29 mouse cellular contexts compared by ENCODE assay signal in genomic region chr10:86783561-86783960, GRCm38 (mm10). TPM values are rescaled to one million over a fixed set of nuclear protein-coding genes. Genes with fewer than 3 reads are reported as not detected.
A peak's percentile ranks its signal among the peaks of the same experiment; 100 is the strongest.
DNase-seq lines count a peak whose midpoint lies in the region; ATAC-seq and TF ChIP-seq lines count a peak whose summit lies in the region.
"Had no signal": no experiment of that assay in that cellular context is flagged by ENCODE, and none has a peak within 500 bp of the region (broad histone marks: within the 10 kb centered on the region; RNA-seq: fewer than 3 reads in every experiment).

No protein-coding gene starts in this region.

- H3K4me3 ChIP-seq in liver, postnatal 0 days (ENCODE audit: low read depth, low read length): no peak overlapping the region
- no peak overlapping the region for H3K4me3 ChIP-seq in myocyte
- H3K4me3 ChIP-seq: embryonic facial prominence, embryonic 12.5 days; embryonic facial prominence, embryonic 15.5 days; hindbrain, embryonic 10.5 days; hindbrain, embryonic 13.5 days had no signal

- WGBS in liver, postnatal 0 days (ENCODE audit: insufficient replicate concordance): 58% methylated on average over 5 of the region's 5 CpGs

- intact Hi-C loops in heart, postnatal 25 days (cut with DNase I): loop anchor here (5.0 kb wide), 2 partner anchors 34 to 1601 kb away; no protein-coding TSS in a partner anchor

- no peaks in the 10 kb centered on the region for H3K27me3 ChIP-seq in liver, postnatal 0 days (ENCODE audit: insufficient read depth, low read length)
- no peaks in the 10 kb centered on the region for H3K27me3 ChIP-seq in myocyte (ENCODE audit: control insufficient read depth, insufficient read depth, insufficient read length)
- H3K27me3 ChIP-seq: embryonic facial prominence, embryonic 15.5 days had no signal

- peaks cover 93% of the 10 kb centered on the region for H3K79me2 ChIP-seq in myocyte (ENCODE audit: control insufficient read depth, insufficient read depth)

- H3K4me2 ChIP-seq in liver, postnatal 0 days (ENCODE audit: low read depth, low read length): peak overlapping the region; percentile 4; the same call in 1 of the 2 replicates
- peak overlapping the region; percentile 21 for H3K4me2 ChIP-seq in myocyte (ENCODE audit: low read depth)
- H3K4me2 ChIP-seq: embryonic facial prominence, embryonic 12.5 days; embryonic facial prominence, embryonic 15.5 days; heart, embryonic 11.5 days; hindbrain, embryonic 13.5 days had no signal

- no peak overlapping the region for H3K9ac ChIP-seq in liver, postnatal 0 days (replicated peaks)
- H3K9ac ChIP-seq: embryonic facial prominence, embryonic 12.5 days; embryonic facial prominence, embryonic 15.5 days; forebrain, postnatal 0 days; hindbrain, embryonic 13.5 days had no signal

- H3K36me3 ChIP-seq in liver, postnatal 0 days (replicated peaks; ENCODE audit: insufficient read depth, low read length): no peaks in the 10 kb centered on the region
- no peaks in the 10 kb centered on the region for H3K36me3 ChIP-seq in myocyte (ENCODE audit: control insufficient read depth, insufficient read depth)
- H3K36me3 ChIP-seq: embryonic facial prominence, embryonic 12.5 days; embryonic facial prominence, embryonic 15.5 days; hindbrain, embryonic 10.5 days; hindbrain, embryonic 13.5 days had no signal

- TF ChIP-seq CTCF in liver, postnatal 0 days (IDR thresholded peaks at IDR 0.05; ENCODE audit: low read depth): no peak

- peak overlapping the region; percentile 63; the same call in 1 of the 2 replicates for H3K27ac ChIP-seq in liver, postnatal 0 days (ENCODE audit: low read depth)
- H3K27ac ChIP-seq: embryonic facial prominence, embryonic 12.5 days; embryonic facial prominence, embryonic 15.5 days; hindbrain, embryonic 10.5 days; hindbrain, embryonic 13.5 days had no signal

- H3K4me1 ChIP-seq in liver, postnatal 0 days (ENCODE audit: insufficient read depth): peaks cover 31% of the 10 kb centered on the region

- no peak overlapping the region for H3ac ChIP-seq in myocyte (ENCODE audit: control insufficient read depth, insufficient read length)

- DNase-seq in heart, adult 11 months: peak; percentile 31
- DNase-seq in heart, postnatal 25 days (ENCODE audit: low spot score): no peak
- DNase-seq in liver, postnatal 0 days: no peak
- DNase-seq in liver (no peak), 3T3-L1 (ENCODE audit: low read depth, low spot score) (peak; percentile 23)
- no peak for DNase-seq in neural tube, embryonic 10.5 days (ENCODE audit: extremely low spot score, low spot score)
- DNase-seq: adrenal gland, postnatal 10 days; cerebellum, adult 11 months; cerebellum, adult 2 months; cerebellum, adult 9-11 months; cerebellum, postnatal 25 days; forebrain, postnatal 0 days; gastrocnemius, postnatal 25 days; heart, postnatal 36 days had no signal

- H3K9me3 ChIP-seq in liver, postnatal 0 days (ENCODE audit: low read length): no peaks in the 10 kb centered on the region
- H3K9me3 ChIP-seq: embryonic facial prominence, embryonic 12.5 days; embryonic facial prominence, embryonic 15.5 days; hindbrain, embryonic 10.5 days; hindbrain, embryonic 13.5 days had no signal

- TF ChIP-seq POLR2A in myocyte (IDR thresholded peaks at IDR 0.05; ENCODE audit: insufficient read length, low read depth): no peak

- peak; percentile 19 for ATAC-seq in liver, postnatal 0 days
- ATAC-seq: activated CD4-positive, CD25-positive, alpha-beta regulatory T cell, adult 4 months; forebrain, embryonic 14.5 days; forebrain, postnatal 0 days; hindbrain, embryonic 16.5 days had no signal

- no peak for TF ChIP-seq EP300 in liver, postnatal 0 days (IDR thresholded peaks at IDR 0.05; ENCODE audit: low read depth)

TF ChIP-seq in myocyte, 11 proteins besides CTCF, POLR2A, EP300 and RAD21:
- TF ChIP-seq MYOG (IDR thresholded peaks at IDR 0.05; ENCODE audit: control insufficient read depth in 1 of 3, insufficient read depth in 1 of 3, insufficient read length in 2 of 3, low read depth in 2 of 3): no peak
- TF ChIP-seq E2F4 (IDR thresholded peaks at IDR 0.05; ENCODE audit: insufficient read depth): no peak
- no peak for TF ChIP-seq MAX (IDR thresholded peaks at IDR 0.05; ENCODE audit: low read depth)
- TF ChIP-seq POLR2AphosphoS2 (IDR thresholded peaks at IDR 0.05; ENCODE audit: insufficient read length, low read depth): no peak

RNA-seq across cellular contexts. Expression of gene Nt5dc3, which starts 4.8 kb away (rescaled TPM):
- total RNA-seq in heart, postnatal 25 days (2021): 10 to 100 TPM; 30.2 to 36.5 TPM
- 0.40 and 0.51 TPM in 2 replicates for polyA plus RNA-seq in liver, postnatal 0 days (2015; fragmentation: Nextera tagmentation; extraction: Ambion mirVana)
- polyA plus RNA-seq in myocyte (2012; fragmentation: generic; extraction: Trizol): 15.5 TPM

RNA-seq across cellular contexts. Expression of gene Gm49358, which starts 19.8 kb away (rescaled TPM):
- total RNA-seq in heart, postnatal 25 days (2021): 10 to 100 TPM; 12.5 to 13.9 TPM
- not detected in 2 replicates for polyA plus RNA-seq in liver, postnatal 0 days (2015; fragmentation: Nextera tagmentation; extraction: Ambion mirVana)
- polyA plus RNA-seq in myocyte (2012; fragmentation: generic; extraction: Trizol): not detected
- total RNA-seq: common myeloid progenitor, adult 5-6 weeks; granulocyte monocyte progenitor cell, adult 5-6 weeks had no signal
- polyA plus RNA-seq: activated CD4-positive, CD25-positive, alpha-beta regulatory T cell, adult 4 months; cerebellum, adult 2 months; embryonic facial prominence, embryonic 12.5 days; embryonic facial prominence, embryonic 15.5 days; forebrain, embryonic 11.5 days; forebrain, embryonic 14.5 days; forebrain, postnatal 0 days; frontal cortex, adult 2 months; heart, embryonic 11.5 days; heart, embryonic 14.5 days; heart, postnatal 0 days; hindbrain, embryonic 10.5 days; hindbrain, embryonic 13.5 days; hindbrain, embryonic 16.5 days had no signal

Comparison
In these comparisons a context has a peak if more than half of its experiments do, and no peak if none do; other contexts are left out.
1. DNase-seq: peak in heart, adult 11 months (single experiment) and 3T3-L1 (single experiment); none in heart, postnatal 25 days (single experiment), liver, postnatal 0 days (single experiment), liver (single experiment) and neural tube, embryonic 10.5 days (single experiment).
2. RNA of gene Nt5dc3, which starts 4.8 kb away (polyA plus RNA-seq): 15.5 TPM in myocyte (single experiment); 0.40 to 0.51 TPM in liver, postnatal 0 days; every median in the first group is over 10 times any median in the second.